Mouse (Mus musculus) forebrain, embryonic 16.5 days (tissue): Measurements from ENCODE around the gene Dcx. TPM values are rescaled to one million over a fixed set of nuclear protein-coding genes. Genes with fewer than 3 reads are reported as not detected.

Experiments used
- ATAC-seq: fragments of 200-750 bp; cut with Nextera tagmentation; 2 replicates; pipeline ENCODE4 v1.8.0; 2017; ENCODE audit warnings: mild to moderate bottlenecking, moderate library complexity
- H3K27ac ChIP-seq: fragments of 300-500 bp; sonication (generic); 2 replicates; pipeline ENCODE4 v1.5.1; 2014; ENCODE audit warnings: low read length, control low read depth
- H3K27me3 ChIP-seq: fragments of 300-500 bp; sonication (generic); replicated peaks from 2 replicates; pipeline ENCODE4 v1.6.1; 2014; ENCODE audit warnings: low read length; ENCODE audit not compliant: control insufficient read depth, insufficient read depth
- H3K36me3 ChIP-seq: fragments of 300-500 bp; sonication (generic); 2 replicates; pipeline ENCODE4 v1.6.1; 2014; ENCODE audit not compliant: control insufficient read depth, insufficient read depth
- H3K4me1 ChIP-seq: fragments of 300-500 bp; sonication (generic); replicated peaks from 2 replicates; pipeline ENCODE4 v1.6.1; 2014; ENCODE audit warnings: low read length; ENCODE audit not compliant: control insufficient read depth, insufficient read depth
- H3K4me2 ChIP-seq: fragments of 300-500 bp; sonication (generic); 2 replicates; pipeline ENCODE4 v1.6.1; 2014; ENCODE audit warnings: mild to moderate bottlenecking, low read length, control low read depth
- H3K4me3 ChIP-seq: fragments of 300-500 bp; sonication (generic); replicated peaks from 2 replicates; pipeline ENCODE4 v1.5.1; 2014; ENCODE audit warnings: mild to moderate bottlenecking, low read length, control low read depth
- H3K9ac ChIP-seq: fragments of 300-500 bp; sonication (generic); replicated peaks from 2 replicates; pipeline ENCODE4 v1.6.1; 2014; ENCODE audit warnings: low read depth, low read length, control low read depth
- H3K9me3 ChIP-seq: fragments of 300-500 bp; sonication (generic); 2 replicates; pipeline ENCODE4 v1.6.1; 2016; ENCODE audit warnings: low read length; ENCODE audit not compliant: control insufficient read depth
- WGBS: fragments of 180-500 bp; shearing (Covaris S2); extraction: QIAGEN DNeasy Blood & Tissue Kit; methylation state at CpG from one replicate; pipeline ENCODE4 v1.1.7; 2014; 5-methylcytosine and 5-hydroxymethylcytosine counted together
- microRNA-seq: library from miRNA; unstranded; fragments of <30 nt; microRNA quantifications from one replicate; pipeline ENCODE4, GENCODE M21; 2017
- polyA plus RNA-seq: library from polyadenylated mRNA; unstranded; fragments of >200 nt; fragmentation: Nextera tagmentation; extraction: Ambion mirVana; gene quantifications from 2 replicates; pipeline ENCODE4 v1.2.1, GENCODE M21; 2015

Dcx gene
- polyA plus RNA-seq, 1 experiment from 2014 or later, result 389 TPM

GRCm38 (mm10) chrX:143851351-143851750 is 81.8 kb downstream of the Dcx start:
- H3K4me2 ChIP-seq, result no peak overlapping the region
- H3K27me3 ChIP-seq, result no peaks in the 10 kb centered on the region
- no peak overlapping the region for H3K4me3 ChIP-seq
- H3K9me3 ChIP-seq, result no peaks in the 10 kb centered on the region
- no peak overlapping the region for H3K9ac ChIP-seq
- no peak overlapping the region for H3K27ac ChIP-seq
- H3K36me3 ChIP-seq, result no peaks in the 10 kb centered on the region
- peak; percentile 36; the same call in 1 of the 2 replicates for ATAC-seq
- WGBS, result 69% methylated on average over 3 of the region's 3 CpGs
- H3K4me1 ChIP-seq, result no peaks in the 10 kb centered on the region

GRCm38 (mm10) chrX:143849969-143850368 is 83.1 kb downstream of the Dcx start:
- no peaks in the 10 kb centered on the region for H3K36me3 ChIP-seq
- WGBS, result 82% methylated on average over 3 of the region's 3 CpGs

GRCm38 (mm10) chrX:143846637-143847036 is 86.5 kb downstream of the Dcx start:
- WGBS, result 73% methylated on average over 3 of the region's 3 CpGs
- Histone ChIP-seq H3K36me3 (no peaks in the 10 kb centered on the region), H3K4me2 (no peak overlapping the region), H3K27me3 (no peaks in the 10 kb centered on the region), H3K4me1 (no peaks in the 10 kb centered on the region), H3K9me3 (no peaks in the 10 kb centered on the region), H3K27ac (no peak overlapping the region), H3K4me3 (no peak overlapping the region), H3K9ac (no peak overlapping the region)
- no peak for ATAC-seq

More at GRCm38 (mm10) chrX:143849969-143850368, 83.1 kb downstream of the Dcx start:
- Histone ChIP-seq H3K9me3 (no peaks in the 10 kb centered on the region), H3K4me2 (no peak overlapping the region), H3K27ac (no peak overlapping the region), H3K9ac (no peak overlapping the region), H3K27me3 (no peaks in the 10 kb centered on the region), H3K4me1 (no peaks in the 10 kb centered on the region), H3K4me3 (no peak overlapping the region)
- ATAC-seq, result no peak

- H3K4me3 ChIP-seq, result no peak within 1 kb of the TSS
- no peaks in the 10 kb centered on the region for H3K27me3 ChIP-seq
- H3K9ac ChIP-seq, result no peak within 1 kb of the TSS
- H3K4me2 ChIP-seq, result no peak within 1 kb of the TSS
- no peaks in the 10 kb centered on the region for H3K4me1 ChIP-seq
- no peaks in the 10 kb centered on the region for H3K9me3 ChIP-seq
- no peaks in the 10 kb centered on the region for H3K36me3 ChIP-seq
- 47% methylated on average over 4 of the region's 4 CpGs for WGBS
- no peak within 1 kb of the TSS for H3K27ac ChIP-seq
- ATAC-seq, result no peak
Measured at GRCm38 (mm10) chrX:143827212-143827611, 105.9 kb downstream of the Dcx start, which contains the start of gene Capn6. TSS of gene Capn6 (minus strand) at chrX:143827414.

GRCm38 (mm10) chrX:143826521-143826920 is 106.6 kb downstream of the Dcx start:
- no peaks in the 10 kb centered on the region for H3K36me3 ChIP-seq
- no peak overlapping the region for H3K4me2 ChIP-seq
- no peaks in the 10 kb centered on the region for H3K4me1 ChIP-seq
- no peak overlapping the region for H3K27ac ChIP-seq
- no peaks in the 10 kb centered on the region for H3K9me3 ChIP-seq
- ATAC-seq, result no peak
- H3K4me3 ChIP-seq, result no peak overlapping the region
- no peak overlapping the region for H3K9ac ChIP-seq
- 42% methylated on average over 4 of the region's 4 CpGs for WGBS
- no peaks in the 10 kb centered on the region for H3K27me3 ChIP-seq

- Histone ChIP-seq H3K4me1 (no peaks in the 10 kb centered on the region), H3K27ac (no peak overlapping the region), H3K9ac (no peak overlapping the region), H3K27me3 (no peaks in the 10 kb centered on the region), H3K9me3 (no peaks in the 10 kb centered on the region), H3K4me3 (no peak overlapping the region), H3K4me2 (no peak overlapping the region), H3K36me3 (no peaks in the 10 kb centered on the region)
- 92% methylated on average over 2 of the region's 2 CpGs for WGBS
- no peak for ATAC-seq
Measured at GRCm38 (mm10) chrX:143818961-143819360, 114.2 kb downstream of the Dcx start.

GRCm38 (mm10) chrX:143815948-143816347 is 117.2 kb downstream of the Dcx start:
- H3K4me1 ChIP-seq, result no peaks in the 10 kb centered on the region
- H3K9me3 ChIP-seq, result no peaks in the 10 kb centered on the region
- no peak overlapping the region for H3K4me2 ChIP-seq
- H3K27me3 ChIP-seq, result no peaks in the 10 kb centered on the region
- no peak overlapping the region for H3K4me3 ChIP-seq
- WGBS, result 82% methylated on average over 1 of the region's 1 CpGs
- ATAC-seq, result no peak
- H3K36me3 ChIP-seq, result no peaks in the 10 kb centered on the region
- no peak overlapping the region for H3K9ac ChIP-seq
- no peak overlapping the region for H3K27ac ChIP-seq

Small RNA genes lying within 50 kb of the gene (microRNA-seq; reads per million reads assigned to microRNA genes)
- gene Gm47298, result not detected

Other genes with a start within 250 kb of the Dcx start
- 1.2 and 3.0 TPM in 2 replicates for gene Capn6, start 105.9 kb downstream of the Dcx start, polyA plus RNA-seq
- 0.34 and 0.36 TPM in 2 replicates for gene A730046J19Rik, start 220.4 kb upstream of the Dcx start, polyA plus RNA-seq